Mouse (Mus musculus) limb, embryonic 11.5 days (tissue): ENCODE measurements around the gene Ubap2. TPM values are rescaled to one million over a fixed set of nuclear protein-coding genes. Genes with fewer than 3 reads are reported as not detected.
A peak's percentile ranks its signal among the peaks of the same experiment; 100 is the strongest.

Experiments
- ATAC-seq: fragments of 200-750 bp; cut with Nextera tagmentation; 2 replicates; pipeline ENCODE4 v1.8.0; 2017; ENCODE audit warnings: low read depth; ENCODE audit not compliant: insufficient number of reproducible peaks, low FRiP score, low TSS enrichment
- DNase-seq: peaks from one replicate; pipeline ENCODE4 v3.0.0-alpha.2; 2015; ENCODE audit warnings: low spot score
- H3K27ac ChIP-seq: fragments of 300-500 bp; sonication (generic); replicated peaks from 2 replicates; pipeline ENCODE4 v1.5.1; 2014; ENCODE audit warnings: low read depth, mild to moderate bottlenecking, low read length
- H3K27me3 ChIP-seq: fragments of 300-500 bp; sonication (generic); 2 replicates; pipeline ENCODE4 v1.6.1; 2014; ENCODE audit warnings: mild to moderate bottlenecking, low read length, mixed read lengths; ENCODE audit not compliant: control insufficient read depth, insufficient read depth
- H3K36me3 ChIP-seq: fragments of 300-500 bp; sonication (generic); 2 replicates; pipeline ENCODE4 v1.6.1; 2014; ENCODE audit warnings: mild to moderate bottlenecking, low read length, moderate library complexity, mixed read lengths; ENCODE audit not compliant: control insufficient read depth, insufficient read depth
- H3K4me1 ChIP-seq: fragments of 300-500 bp; sonication (generic); 2 replicates; pipeline ENCODE4 v1.6.1; 2014; ENCODE audit warnings: low read length, mixed read lengths; ENCODE audit not compliant: control insufficient read depth, insufficient read depth
- H3K4me2 ChIP-seq: fragments of 300-500 bp; sonication (generic); 2 replicates; pipeline ENCODE4 v1.6.1; 2014; ENCODE audit warnings: low read depth, mild to moderate bottlenecking, moderate library complexity; ENCODE audit not compliant: severe bottlenecking
- H3K4me3 ChIP-seq: fragments of 300-500 bp; sonication (generic); 2 replicates; pipeline ENCODE4 v1.5.1; 2014; ENCODE audit warnings: low read depth, low read length
- H3K9ac ChIP-seq: fragments of 300-500 bp; sonication (generic); 2 replicates; pipeline ENCODE4 v1.6.1; 2014; ENCODE audit warnings: mild to moderate bottlenecking, low read length
- H3K9me3 ChIP-seq: fragments of 300-500 bp; sonication (generic); 2 replicates; pipeline ENCODE4 v1.6.1; 2016; ENCODE audit warnings: low read length; ENCODE audit not compliant: control insufficient read depth
- WGBS: fragments of 180-500 bp; shearing (Covaris S2); extraction: QIAGEN DNeasy Blood & Tissue Kit; methylation state at CpG from one replicate; pipeline ENCODE4 v1.1.7; 2014; 5-methylcytosine and 5-hydroxymethylcytosine counted together
- polyA plus RNA-seq: library from polyadenylated mRNA; unstranded; fragments of >200 nt; fragmentation: Nextera tagmentation; extraction: Ambion mirVana; gene quantifications from 2 replicates; pipeline ENCODE4 v1.2.1, GENCODE M21; 2014

The Ubap2 gene
- polyA plus RNA-seq, 1 experiment from 2014 or later, result 77.1 TPM

- no peak overlapping the region for H3K9ac ChIP-seq
- no peak overlapping the region for H3K27ac ChIP-seq
- H3K36me3 ChIP-seq, result no peaks in the 10 kb centered on the region
- H3K4me3 ChIP-seq, result no peak overlapping the region
- no peaks in the 10 kb centered on the region for H3K9me3 ChIP-seq
- 77% methylated on average over 2 of the region's 2 CpGs for WGBS
- DNase-seq (peak; percentile 44), ATAC-seq (no peak)
- H3K4me1 ChIP-seq, result no peaks in the 10 kb centered on the region
- no peak overlapping the region for H3K4me2 ChIP-seq
- no peaks in the 10 kb centered on the region for H3K27me3 ChIP-seq
These were observed 9.1 kb upstream of the Ubap2 start for GRCm38 (mm10) chr4:41284087-41284486.

- no peaks in the 10 kb centered on the region for H3K27me3 ChIP-seq
- WGBS, result 68% methylated on average over 5 of the region's 5 CpGs
- peak overlapping the region; percentile 93; the same call in 1 of the 2 replicates for H3K9ac ChIP-seq
- ATAC-seq, result no peak
- peak overlapping the region; percentile 74 for H3K4me3 ChIP-seq
- no peaks in the 10 kb centered on the region for H3K9me3 ChIP-seq
- peaks cover 9% of the 10 kb centered on the region for H3K4me1 ChIP-seq
- peaks cover under 1% of the 10 kb centered on the region for H3K36me3 ChIP-seq
- peak overlapping the region; percentile 45 for H3K4me2 ChIP-seq
- DNase-seq, result no peak
- H3K27ac ChIP-seq, result peak overlapping the region; percentile 75; the same call in 1 of the 2 replicates
These were observed 983 bp upstream of the Ubap2 start for GRCm38 (mm10) chr4:41275927-41276326.

- WGBS, result under 1% methylated on average over 18 of the region's 18 CpGs
- peak overlapping the region; percentile 74 for H3K4me3 ChIP-seq
- peaks cover 5% of the 10 kb centered on the region for H3K36me3 ChIP-seq
- H3K4me2 ChIP-seq, result peak overlapping the region; percentile 62
- DNase-seq (no peak), ATAC-seq (no peak)
- H3K9me3 ChIP-seq, result no peaks in the 10 kb centered on the region
- H3K9ac ChIP-seq, result peak overlapping the region; percentile 93
- peak overlapping the region; percentile 70 for H3K27ac ChIP-seq
- H3K27me3 ChIP-seq, result no peaks in the 10 kb centered on the region
- peaks cover 9% of the 10 kb centered on the region for H3K4me1 ChIP-seq
These were observed 466 bp downstream of the Ubap2 start for GRCm38 (mm10) chr4:41274377-41274979.

GRCm38 (mm10) chr4:41268133-41268532 is 6.8 kb downstream of the Ubap2 start:
- H3K27me3 ChIP-seq, result no peaks in the 10 kb centered on the region
- H3K4me1 ChIP-seq, result peaks cover 2% of the 10 kb centered on the region
- DNase-seq (no peak), ATAC-seq (no peak)
- H3K36me3 ChIP-seq, result peaks cover 9% of the 10 kb centered on the region
- H3K27ac ChIP-seq, result no peak overlapping the region
- no peaks in the 10 kb centered on the region for H3K9me3 ChIP-seq
- no peak overlapping the region for H3K9ac ChIP-seq
- no peak overlapping the region for H3K4me3 ChIP-seq
- no peak overlapping the region for H3K4me2 ChIP-seq

GRCm38 (mm10) chr4:41266350-41266749 is 8.6 kb downstream of the Ubap2 start:
- Histone ChIP-seq H3K36me3 (peaks cover 9% of the 10 kb centered on the region), H3K9ac (no peak overlapping the region), H3K4me3 (no peak overlapping the region), H3K27ac (no peak overlapping the region), H3K9me3 (no peaks in the 10 kb centered on the region), H3K4me1 (no peaks in the 10 kb centered on the region), H3K4me2 (no peak overlapping the region), H3K27me3 (no peaks in the 10 kb centered on the region)
- ATAC-seq, result no peak
- DNase-seq, result no peak
- 87% methylated on average over 4 of the region's 4 CpGs for WGBS

- no peak overlapping the region for H3K4me3 ChIP-seq
- H3K4me1 ChIP-seq, result no peaks in the 10 kb centered on the region
- no peak overlapping the region for H3K9ac ChIP-seq
- DNase-seq, result no peak
- no peak overlapping the region for H3K27ac ChIP-seq
- H3K4me2 ChIP-seq, result no peak overlapping the region
- H3K9me3 ChIP-seq, result no peaks in the 10 kb centered on the region
- peaks cover 1% of the 10 kb centered on the region; the same call in 1 of the 2 replicates for H3K36me3 ChIP-seq
- no peaks in the 10 kb centered on the region for H3K27me3 ChIP-seq
- ATAC-seq, result no peak
These were observed 14.3 kb downstream of the Ubap2 start for GRCm38 (mm10) chr4:41260691-41261090.

- 89% methylated on average over 4 of the region's 4 CpGs for WGBS
- no peak overlapping the region for H3K27ac ChIP-seq
- no peak for ATAC-seq
These were observed 15.9 kb downstream of the Ubap2 start for GRCm38 (mm10) chr4:41259019-41259418.

GRCm38 (mm10) chr4:41257752-41258151 is 17.2 kb downstream of the Ubap2 start:
- H3K4me2 ChIP-seq, result no peak overlapping the region
- H3K27me3 ChIP-seq, result no peaks in the 10 kb centered on the region
- H3K27ac ChIP-seq, result no peak overlapping the region
- DNase-seq (no peak), ATAC-seq (no peak)
- WGBS, result 88% methylated on average over 1 of the region's 1 CpGs
- H3K36me3 ChIP-seq, result no peaks in the 10 kb centered on the region; the same call in 1 of the 2 replicates
- H3K9ac ChIP-seq, result no peak overlapping the region
- no peak overlapping the region for H3K4me3 ChIP-seq
- no peaks in the 10 kb centered on the region for H3K9me3 ChIP-seq
- no peaks in the 10 kb centered on the region for H3K4me1 ChIP-seq

More at GRCm38 (mm10) chr4:41259019-41259418, 15.9 kb downstream of the Ubap2 start:
- Histone ChIP-seq H3K9ac (no peak overlapping the region), H3K4me3 (no peak overlapping the region), H3K36me3 (no peaks in the 10 kb centered on the region), H3K27me3 (no peaks in the 10 kb centered on the region), H3K4me2 (no peak overlapping the region), H3K4me1 (no peaks in the 10 kb centered on the region), H3K9me3 (no peaks in the 10 kb centered on the region)
- DNase-seq, result no peak
